Mouse (Mus musculus): ENCODE data around the gene Fkbp4. TPM values are rescaled to one million over a fixed set of nuclear protein-coding genes. Genes with fewer than 3 reads are reported as not detected.

The Fkbp4 gene
- polyA plus RNA-seq, 2 experiments, result 121 to 158 TPM

GRCm38 (mm10) chr6:128416169-128416568 is 22.3 kb downstream of the Fkbp4 start:
- no peak overlapping the region for H3K4me2 ChIP-seq (ENCODE audit: low read depth)
- H3K4me3 ChIP-seq (ENCODE audit: insufficient read depth in 1 of 2, low read depth in 2 of 2, low read length in 2 of 2), result no peak overlapping the region
- H3K9ac ChIP-seq (replicated peaks), result no peak overlapping the region
- DNase-seq (ENCODE audit: low read depth in 3 of 3, low spot score in 3 of 3) (no peak), ATAC-seq (ENCODE audit: insufficient read depth) (no peak)
- H3K9me3 ChIP-seq (ENCODE audit: control insufficient read depth, low read length), result no peaks in the 10 kb centered on the region
- peaks cover 11% of the 10 kb centered on the region for H3K36me3 ChIP-seq (replicated peaks; ENCODE audit: control insufficient read depth, insufficient read depth, low read depth)
- no peaks in the 10 kb centered on the region for H3K27me3 ChIP-seq (ENCODE audit: control insufficient read depth, insufficient read depth, low read length)
- 66% methylated on average over 5 of the region's 5 CpGs for WGBS (ENCODE audit: insufficient replicate concordance)
- no peak overlapping the region for H3K27ac ChIP-seq
- H3K4me1 ChIP-seq (replicated peaks; ENCODE audit: control insufficient read depth in 2 of 2, insufficient read depth in 2 of 2, low read length in 1 of 2), result no peaks in the 10 kb centered on the region; a peak in 1 of 4 replicates
- no peak for TF ChIP-seq CTCF (IDR thresholded peaks at IDR 0.05; ENCODE audit: low read depth)
- TF ChIP-seq EP300 (IDR thresholded peaks at IDR 0.05; ENCODE audit: low read depth), result no peak

- ATAC-seq (ENCODE audit: insufficient read depth) (peak; percentile 47; the same call in 1 of the 2 replicates), DNase-seq (ENCODE audit: low read depth in 3 of 3, low spot score in 3 of 3) (peak in 2 of 3 experiments; percentile 46)
- Histone ChIP-seq H3K9me3 (ENCODE audit: control insufficient read depth, low read length) (no peaks in the 10 kb centered on the region), H3K36me3 (replicated peaks; ENCODE audit: control insufficient read depth, insufficient read depth, low read depth) (peaks cover 32% of the 10 kb centered on the region), H3K27me3 (ENCODE audit: control insufficient read depth, insufficient read depth, low read length) (no peaks in the 10 kb centered on the region), H3K9ac (replicated peaks) (no peak overlapping the region), H3K4me1 (replicated peaks; ENCODE audit: control insufficient read depth in 2 of 2, insufficient read depth in 2 of 2, low read length in 1 of 2) (no peaks in the 10 kb centered on the region), H3K27ac (no peak overlapping the region), H3K4me2 (ENCODE audit: low read depth) (no peak overlapping the region), H3K4me3 (ENCODE audit: insufficient read depth in 1 of 2, low read depth in 2 of 2, low read length in 2 of 2) (no peak overlapping the region)
- TF ChIP-seq EP300 (IDR thresholded peaks at IDR 0.05; ENCODE audit: low read depth) (no peak), CTCF (IDR thresholded peaks at IDR 0.05; ENCODE audit: low read depth) (peak; percentile 90)
- 11% methylated on average over 3 of the region's 3 CpGs for WGBS (ENCODE audit: insufficient replicate concordance)
These were observed 27.4 kb downstream of the Fkbp4 start for GRCm38 (mm10) chr6:128411115-128411514.

GRCm38 (mm10) chr6:128410305-128410704 is 28.2 kb downstream of the Fkbp4 start:
- Histone ChIP-seq H3K27ac (no peak overlapping the region), H3K4me2 (ENCODE audit: low read depth) (no peak overlapping the region), H3K36me3 (replicated peaks; ENCODE audit: control insufficient read depth, insufficient read depth, low read depth) (peaks cover 32% of the 10 kb centered on the region), H3K9ac (replicated peaks) (no peak overlapping the region), H3K4me3 (ENCODE audit: insufficient read depth in 1 of 2, low read depth in 2 of 2, low read length in 2 of 2) (no peak overlapping the region), H3K4me1 (replicated peaks; ENCODE audit: control insufficient read depth in 2 of 2, insufficient read depth in 2 of 2, low read length in 1 of 2) (no peaks in the 10 kb centered on the region), H3K9me3 (ENCODE audit: control insufficient read depth, low read length) (no peaks in the 10 kb centered on the region), H3K27me3 (ENCODE audit: control insufficient read depth, insufficient read depth, low read length) (no peaks in the 10 kb centered on the region)
- no peak for ATAC-seq (ENCODE audit: insufficient read depth)
- WGBS (ENCODE audit: insufficient replicate concordance), result 84% methylated on average over 13 of the region's 13 CpGs
- no peak for DNase-seq (ENCODE audit: low read depth in 3 of 3, low spot score in 3 of 3)
- no peak for TF ChIP-seq EP300 (IDR thresholded peaks at IDR 0.05; ENCODE audit: low read depth)

- TF ChIP-seq EP300 (IDR thresholded peaks at IDR 0.05; ENCODE audit: low read depth) (no peak), CTCF (IDR thresholded peaks at IDR 0.05; ENCODE audit: low read depth) (no peak)
- no peaks in the 10 kb centered on the region for H3K27me3 ChIP-seq (ENCODE audit: control insufficient read depth, insufficient read depth, low read length)
- H3K4me2 ChIP-seq (ENCODE audit: low read depth), result no peak overlapping the region
- H3K9ac ChIP-seq (replicated peaks), result no peak overlapping the region
- peaks cover 32% of the 10 kb centered on the region for H3K36me3 ChIP-seq (replicated peaks; ENCODE audit: control insufficient read depth, insufficient read depth, low read depth)
- WGBS (ENCODE audit: insufficient replicate concordance), result 77% methylated on average over 7 of the region's 7 CpGs
- H3K4me3 ChIP-seq (ENCODE audit: insufficient read depth in 1 of 2, low read depth in 2 of 2, low read length in 2 of 2), result no peak overlapping the region
- no peak overlapping the region for H3K27ac ChIP-seq
- ATAC-seq (ENCODE audit: insufficient read depth) (no peak), DNase-seq (ENCODE audit: low read depth in 3 of 3, low spot score in 3 of 3) (no peak)
- no peaks in the 10 kb centered on the region for H3K4me1 ChIP-seq (replicated peaks; ENCODE audit: control insufficient read depth in 2 of 2, insufficient read depth in 2 of 2, low read length in 1 of 2)
- no peaks in the 10 kb centered on the region for H3K9me3 ChIP-seq (ENCODE audit: control insufficient read depth, low read length)
These were observed 29.8 kb downstream of the Fkbp4 start for GRCm38 (mm10) chr6:128408544-128409125.

- no peak overlapping the region for H3K4me2 ChIP-seq (ENCODE audit: low read depth)
- H3K9me3 ChIP-seq (ENCODE audit: control insufficient read depth, low read length), result no peaks in the 10 kb centered on the region
- TF ChIP-seq CTCF (IDR thresholded peaks at IDR 0.05; ENCODE audit: low read depth) (no peak), EP300 (IDR thresholded peaks at IDR 0.05; ENCODE audit: low read depth) (no peak)
- no peak for DNase-seq (ENCODE audit: low read depth in 3 of 3, low spot score in 3 of 3)
- H3K4me3 ChIP-seq (ENCODE audit: insufficient read depth in 1 of 2, low read depth in 2 of 2, low read length in 2 of 2), result no peak overlapping the region
- WGBS (ENCODE audit: insufficient replicate concordance), result 53% methylated on average over 5 of the region's 5 CpGs
- peaks cover 13% of the 10 kb centered on the region for H3K36me3 ChIP-seq (replicated peaks; ENCODE audit: control insufficient read depth, insufficient read depth, low read depth)
- no peaks in the 10 kb centered on the region for H3K4me1 ChIP-seq (replicated peaks; ENCODE audit: control insufficient read depth in 2 of 2, insufficient read depth in 2 of 2, low read length in 1 of 2)
- no peak overlapping the region for H3K27ac ChIP-seq
- ATAC-seq (ENCODE audit: insufficient read depth), result no peak
- H3K27me3 ChIP-seq (ENCODE audit: control insufficient read depth, insufficient read depth, low read length), result no peaks in the 10 kb centered on the region
- no peak overlapping the region for H3K9ac ChIP-seq (replicated peaks)
These were observed 33.8 kb downstream of the Fkbp4 start for GRCm38 (mm10) chr6:128404708-128405107.
